Mouse (Mus musculus) small intestine, adult 2 months (tissue): ENCODE results near the gene Terf2.

Source experiments
- CTCF ChIP-seq: fragments of 200-500 bp; IDR thresholded peaks from 2 replicates; pipeline ENCODE4 v1.5.1; 2012; ENCODE audit warnings: low read depth, mild to moderate bottlenecking, control low read depth, inconsistent platforms, low read length, moderate library complexity, mixed read lengths; ENCODE audit not compliant: insufficient replicate concordance, insufficient read length; ENCODE audit errors: extremely low read depth
- POLR2A ChIP-seq: fragments of 200-500 bp; IDR thresholded peaks from 2 replicates; pipeline ENCODE4 v1.6.1; 2012; ENCODE audit warnings: low read depth, mild to moderate bottlenecking, control low read depth, inconsistent platforms, low read length, moderate library complexity

- TF ChIP-seq CTCF (peak; percentile 71; the same call in 1 of the 2 replicates), POLR2A (no peak)
Observed at GRCm38 (mm10) chr8:107116023-107116422, 19.7 kb upstream of the Terf2 start.
